Mouse (Mus musculus) layer of hippocampus, adult 11-12 months (tissue): Measurements from ENCODE around the gene Aim2.
"Not testable (repeated sequence)": the region's sequence is repeated elsewhere in the genome, so short reads cannot be mapped to it uniquely, and the experiment has no call there.

ENCODE experiments used
- DNase-seq: peaks from one replicate; pipeline ENCODE4 v3.0.0; 2022; ENCODE audit warnings: low spot score

Aim2 gene

DNA sequence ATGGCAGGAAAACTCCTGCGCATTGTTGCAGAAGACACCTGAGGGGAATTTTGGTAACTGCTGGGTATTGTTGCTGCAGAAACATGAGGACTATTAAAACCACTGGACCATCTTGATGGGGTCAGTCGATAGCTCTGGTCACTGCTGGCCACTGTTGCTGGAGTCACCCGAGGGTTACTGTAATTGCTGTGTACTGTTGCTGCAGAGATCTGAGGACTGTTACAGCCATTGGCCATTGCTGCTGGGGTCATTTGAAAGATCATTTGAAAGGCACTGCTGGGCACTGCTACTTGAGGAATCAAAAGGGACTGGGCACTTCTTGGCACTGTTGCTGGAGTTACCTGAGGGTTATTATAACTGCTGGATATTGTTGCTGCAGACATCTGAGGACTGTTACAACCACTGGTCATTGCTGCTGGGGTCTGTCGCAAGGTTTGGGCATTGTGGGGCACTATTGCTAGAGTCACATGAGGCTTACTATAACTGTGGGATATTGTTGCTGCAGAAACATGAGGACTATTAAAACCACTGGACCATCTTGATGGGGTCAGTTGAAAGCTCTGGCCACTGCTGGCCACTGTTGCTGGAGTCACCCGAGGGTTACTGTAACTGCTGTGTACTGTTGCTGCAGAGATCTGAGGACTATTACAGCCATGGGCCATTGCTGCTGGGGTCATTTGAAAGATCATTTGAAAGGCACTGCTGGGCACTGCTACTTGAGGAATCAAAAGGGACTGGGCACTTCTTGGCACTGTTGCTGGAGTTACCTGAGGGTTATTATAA lies 129.9 kb downstream of the Aim2 start:
- DNase-seq, result not testable (repeated sequence)

GRCm38 (mm10) chr1:173481182-173481574 lies 130.5 kb downstream of the Aim2 start:
- DNase-seq, result not testable (repeated sequence)

DNA sequence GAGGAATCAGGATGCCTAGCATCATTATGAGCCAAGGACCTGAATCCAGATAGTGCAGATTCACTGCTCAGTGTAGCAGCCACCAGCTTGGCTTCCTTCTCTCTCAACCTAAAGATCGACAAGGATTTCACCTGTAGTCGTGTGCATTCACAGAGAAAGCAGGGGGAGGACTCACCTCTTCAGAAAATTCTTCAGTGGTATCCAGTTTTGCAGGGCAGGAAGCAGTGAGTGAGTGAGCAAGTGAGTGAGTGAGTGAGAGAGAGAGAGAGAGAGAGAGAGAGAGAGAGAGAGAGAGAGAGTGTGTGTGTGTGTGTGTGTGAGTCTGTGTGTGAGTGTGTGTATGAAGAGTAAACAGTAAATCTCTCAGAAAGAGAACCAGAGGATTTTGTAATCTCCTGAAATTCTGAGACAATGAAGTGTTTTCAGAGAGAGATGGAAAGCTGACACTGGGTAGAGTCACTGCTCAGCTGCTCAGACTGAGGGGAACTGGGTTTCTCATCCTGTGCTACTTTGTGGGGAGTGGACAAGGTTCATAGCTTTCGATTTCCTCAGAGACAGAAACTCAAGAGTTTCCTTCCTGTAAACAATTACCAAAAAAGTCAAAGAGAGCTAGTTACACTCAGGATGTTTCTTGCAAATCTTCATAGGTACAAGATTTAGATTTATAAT lies 140.3 kb downstream of the Aim2 start, which contains the start of gene Ifi206:
Ifi206 (minus strand) TSS at position 230 of the 669 bp plus-strand sequence.
- not testable (repeated sequence) for DNase-seq

DNA sequence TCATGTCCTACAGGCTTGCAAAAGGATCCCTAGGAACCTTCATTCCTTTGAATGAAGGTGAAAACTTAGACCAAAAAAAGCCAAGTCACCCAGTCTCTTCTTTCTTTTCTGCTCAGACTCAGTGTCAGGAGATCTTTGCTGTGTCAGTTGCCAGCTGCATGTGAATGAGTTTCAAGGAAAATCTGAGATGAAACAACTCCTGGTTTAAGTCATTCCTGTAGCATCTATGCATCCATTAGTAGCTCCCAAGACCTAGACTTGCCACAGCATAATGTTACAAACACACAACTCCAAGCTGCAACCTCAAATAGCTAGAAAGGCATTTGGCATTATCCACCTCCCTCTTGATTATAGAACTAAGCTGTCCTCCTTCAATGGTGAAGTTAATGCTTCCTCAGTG lies 140.8 kb downstream of the Aim2 start:
- DNase-seq, result not testable (repeated sequence)

GRCm38 (mm10) chr1:173510595-173510994 lies 159.9 kb downstream of the Aim2 start:
- not testable (repeated sequence) for DNase-seq
